Mouse (Mus musculus): ENCODE results near the gene Irx3. TPM values are rescaled to one million over a fixed set of nuclear protein-coding genes. Genes with fewer than 3 reads are reported as not detected.

Gene Irx3
- total RNA-seq, 2 experiments from 2014 or later = 0.46 to 3.4 TPM

- peak; percentile 45 for DNase-seq
Measured at GRCm38 (mm10) chr8:91801241-91801811, 541 bp downstream of the Irx3 start.

GRCm38 (mm10) chr8:91800523-91801240 lies 1.2 kb downstream of the Irx3 start:
- DNase-seq = no peak

DNA sequence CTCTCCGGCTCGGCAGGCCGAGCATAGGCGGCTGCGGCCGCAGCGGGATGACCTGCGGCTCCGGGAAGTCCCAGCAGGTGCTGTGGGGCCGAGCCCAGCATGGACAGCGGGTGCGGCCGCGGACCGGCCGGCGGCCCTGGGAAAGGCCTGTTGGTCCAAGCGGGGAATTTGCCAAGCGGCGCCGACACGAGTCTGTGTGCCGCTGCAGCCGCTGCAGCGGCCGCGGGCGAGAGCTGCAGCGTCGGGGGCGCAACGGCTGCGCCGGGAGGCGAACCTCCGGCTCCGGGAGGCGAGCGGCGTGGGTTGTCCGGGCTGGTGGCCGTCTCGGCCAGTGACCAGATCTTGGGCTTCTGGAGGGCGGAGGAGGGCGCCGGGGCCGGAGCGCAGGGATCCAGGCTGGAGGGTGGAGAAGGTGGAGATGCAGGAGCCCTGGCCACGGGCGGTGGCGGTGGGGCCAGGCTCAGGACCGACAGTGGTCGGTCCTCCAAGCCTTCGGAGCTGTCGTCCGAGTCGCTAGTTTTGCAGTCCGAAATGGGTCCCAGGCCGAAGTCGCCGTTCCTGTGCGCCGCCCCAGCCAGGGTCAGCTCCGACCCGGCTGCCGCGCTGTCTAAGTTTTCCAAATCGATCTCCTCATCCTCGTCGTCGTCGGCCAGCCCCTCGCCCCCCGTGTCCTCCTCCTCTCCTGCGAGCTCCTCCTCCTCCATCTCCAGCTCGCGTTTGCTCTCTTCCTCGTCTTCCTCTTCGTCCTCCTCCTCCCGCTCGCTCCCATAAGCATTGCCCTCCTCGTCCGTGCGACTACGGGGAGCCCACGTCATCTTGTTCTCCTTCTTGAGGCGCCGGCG lies 2.0 kb downstream of the Irx3 start:
- DNase-seq = peak; percentile 17

DNA sequence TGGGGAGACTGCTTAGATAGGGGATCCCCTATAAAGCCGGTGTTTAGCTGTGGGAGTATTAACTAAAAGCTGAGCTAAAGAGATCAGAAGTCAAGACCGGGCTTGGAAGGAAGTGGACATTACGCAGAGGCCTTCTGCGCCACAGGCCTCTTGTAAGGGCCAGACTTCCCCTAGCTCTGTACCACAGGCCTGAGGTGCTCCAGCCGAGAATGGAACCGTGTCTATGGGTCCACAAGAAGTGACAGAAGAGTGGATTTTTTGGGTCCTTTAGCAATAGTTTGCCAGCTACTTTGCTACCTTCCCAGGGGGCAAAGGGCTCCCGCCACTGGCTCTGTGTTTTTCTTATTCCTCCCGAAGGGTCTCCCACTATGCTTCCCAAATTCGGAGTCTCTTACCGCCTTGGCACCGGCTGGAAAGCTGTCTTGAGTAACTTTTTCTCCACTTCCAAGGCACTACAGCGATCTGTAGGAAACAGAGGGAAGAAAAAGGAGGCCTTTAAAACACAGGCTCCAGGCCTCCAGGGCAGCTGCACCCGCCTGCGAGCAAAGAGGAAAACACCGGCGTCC lies 2.8 kb downstream of the Irx3 start:
- no peak for DNase-seq

DNA sequence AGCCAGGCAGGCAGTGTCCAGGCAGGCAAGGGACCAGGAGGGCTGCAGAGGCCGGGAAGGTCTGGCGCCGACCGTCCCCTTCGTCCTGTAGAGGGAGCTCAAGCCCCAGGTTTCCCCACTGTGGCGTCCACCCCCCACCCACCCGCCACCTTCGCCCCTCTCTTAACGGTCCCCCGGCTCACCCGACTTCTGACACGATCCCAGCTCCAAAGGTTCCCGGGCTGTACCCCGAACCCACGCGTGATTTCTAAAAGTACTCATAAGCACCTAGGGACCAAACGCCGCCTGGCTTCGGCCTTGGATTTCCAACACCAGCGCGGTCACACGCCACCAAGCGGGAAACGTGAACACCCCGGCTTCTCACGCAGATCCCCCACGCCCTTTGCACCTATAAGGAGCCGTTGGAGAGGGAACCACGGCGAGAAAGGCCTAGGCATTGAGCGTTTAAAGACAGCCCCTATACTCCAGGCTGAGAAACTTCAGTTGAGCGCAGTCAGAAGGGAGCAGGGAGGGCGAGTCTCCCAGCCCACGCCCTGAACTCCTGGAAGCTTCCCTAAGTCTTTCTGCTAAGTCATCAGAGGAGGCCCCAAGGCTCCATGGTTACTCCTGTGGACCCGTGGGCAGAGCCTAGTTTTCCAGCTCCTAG lies 4.1 kb downstream of the Irx3 start:
- DNase-seq = peak; percentile 54

DNA sequence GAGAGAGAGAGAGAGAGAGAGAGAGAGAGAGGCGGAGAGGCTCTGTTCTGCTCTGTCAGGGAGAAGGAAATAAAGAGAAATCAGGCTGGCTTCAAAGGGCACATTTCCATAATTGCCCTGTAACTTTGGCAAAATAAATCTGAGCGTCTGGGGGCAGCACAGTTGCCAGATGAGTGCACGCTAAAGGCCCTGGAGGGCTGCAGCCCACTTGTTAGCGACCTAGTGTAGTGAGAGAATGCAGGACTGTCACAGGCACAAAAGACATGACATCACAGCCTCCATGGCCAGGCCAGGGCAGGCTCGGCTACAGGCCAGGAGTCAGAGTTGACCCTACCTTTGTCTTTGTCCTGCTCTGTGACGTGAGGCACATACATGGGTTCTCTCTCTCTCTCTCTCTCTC lies 8.0 kb downstream of the Irx3 start:
- DNase-seq = no peak

GRCm38 (mm10) chr8:91787194-91787895 lies 14.5 kb downstream of the Irx3 start:
- no peak for DNase-seq

- no peak for DNase-seq
Measured at GRCm38 (mm10) chr8:91782940-91783339, 18.9 kb downstream of the Irx3 start.

DNA sequence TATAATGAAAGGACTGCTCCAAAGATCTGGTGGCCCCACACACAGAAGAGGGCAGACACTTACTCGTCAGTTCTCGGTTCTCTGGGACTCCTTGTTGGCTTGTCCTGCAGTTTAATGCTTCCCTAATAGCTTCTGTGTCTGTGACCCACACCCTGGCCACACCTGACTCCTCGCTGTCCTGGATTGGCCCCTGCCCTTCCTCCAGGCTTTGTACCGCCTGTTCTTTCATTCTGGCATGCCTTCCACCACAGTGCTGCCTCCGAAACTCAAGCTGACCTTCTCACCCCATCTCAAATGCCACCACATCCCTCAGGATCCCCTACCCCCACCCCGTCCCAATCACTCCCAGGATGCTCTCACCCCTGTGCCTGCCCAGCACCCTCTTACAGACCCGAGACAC lies 19.7 kb downstream of the Irx3 start:
- DNase-seq = peak; percentile 22

DNA sequence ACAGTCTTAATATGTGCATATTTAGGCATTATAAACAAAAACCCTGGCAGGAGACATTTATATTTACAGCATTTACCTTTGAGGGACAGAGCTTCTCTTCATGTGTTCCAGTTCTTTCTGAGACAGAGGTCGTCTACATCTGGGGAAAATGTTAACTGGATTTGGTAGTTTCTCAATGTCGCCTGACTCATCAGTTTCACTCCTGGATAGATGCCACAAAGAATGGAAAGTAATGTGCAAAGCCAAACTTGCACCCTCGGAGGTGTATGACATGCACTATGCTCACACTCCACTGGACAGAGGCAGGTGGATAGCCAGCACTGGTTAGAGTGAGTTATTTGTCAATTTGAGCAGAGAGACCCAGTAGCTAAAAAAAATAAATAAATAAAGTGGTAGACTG lies 21.2 kb downstream of the Irx3 start:
- no peak for DNase-seq

DNA sequence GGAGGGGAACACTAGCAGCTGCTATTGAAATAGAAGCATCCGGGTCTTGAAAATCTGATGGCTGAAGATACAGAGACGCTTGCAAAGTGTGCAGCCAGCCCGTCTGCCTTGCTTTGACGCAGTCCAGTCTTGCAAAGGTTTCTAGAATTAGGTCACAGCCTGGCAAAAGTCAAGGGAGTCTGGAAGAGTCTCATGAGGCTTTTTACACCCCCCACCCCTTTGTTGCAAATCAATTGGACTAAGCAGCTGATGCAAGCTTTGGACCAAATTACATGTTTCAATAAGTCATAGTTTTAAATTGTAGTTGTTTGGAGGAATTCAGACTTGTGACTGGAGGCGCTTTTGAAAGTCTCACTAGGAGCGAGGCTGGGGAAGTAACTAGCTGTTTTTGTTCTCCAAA lies 33.0 kb downstream of the Irx3 start:
- DNase-seq = peak; percentile 19

DNA sequence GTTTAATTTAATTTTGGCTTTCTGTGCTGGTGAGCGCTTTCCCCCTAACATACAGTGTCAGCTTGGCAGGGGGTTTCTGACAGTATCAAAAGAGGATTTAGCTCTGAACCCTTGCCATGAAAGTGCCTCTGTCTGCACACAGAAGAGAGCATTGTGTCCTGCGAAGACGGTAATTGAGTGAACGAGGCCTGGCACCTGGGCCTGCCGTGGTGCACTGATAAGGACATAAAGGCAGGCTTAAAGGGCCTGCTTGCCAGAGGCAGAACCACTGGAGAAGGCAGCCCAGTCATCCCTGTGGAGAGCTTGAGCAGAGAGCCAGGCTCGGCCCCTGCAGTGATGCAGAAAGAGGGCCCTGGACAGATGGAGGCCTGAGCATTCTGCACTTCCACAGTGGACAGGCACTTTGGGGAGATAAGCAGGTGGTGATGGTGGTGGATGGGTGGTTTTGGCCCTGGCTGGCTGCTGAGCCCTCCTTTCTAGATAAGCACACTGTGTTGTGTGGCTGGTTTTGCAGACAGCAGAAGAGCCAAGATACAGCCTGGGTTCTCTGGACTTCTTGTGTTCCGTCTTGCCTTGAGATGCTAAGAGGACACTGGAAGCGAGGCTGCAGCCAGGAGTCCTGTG lies 36.3 kb downstream of the Irx3 start:
- DNase-seq = no peak

GRCm38 (mm10) chr8:91755566-91755965 lies 46.3 kb downstream of the Irx3 start:
- no peak for DNase-seq

- DNase-seq = no peak
Measured at GRCm38 (mm10) chr8:91755062-91755461, 46.8 kb downstream of the Irx3 start.

- DNase-seq = no peak
Measured at GRCm38 (mm10) chr8:91750794-91751125, 51.1 kb downstream of the Irx3 start.

DNA sequence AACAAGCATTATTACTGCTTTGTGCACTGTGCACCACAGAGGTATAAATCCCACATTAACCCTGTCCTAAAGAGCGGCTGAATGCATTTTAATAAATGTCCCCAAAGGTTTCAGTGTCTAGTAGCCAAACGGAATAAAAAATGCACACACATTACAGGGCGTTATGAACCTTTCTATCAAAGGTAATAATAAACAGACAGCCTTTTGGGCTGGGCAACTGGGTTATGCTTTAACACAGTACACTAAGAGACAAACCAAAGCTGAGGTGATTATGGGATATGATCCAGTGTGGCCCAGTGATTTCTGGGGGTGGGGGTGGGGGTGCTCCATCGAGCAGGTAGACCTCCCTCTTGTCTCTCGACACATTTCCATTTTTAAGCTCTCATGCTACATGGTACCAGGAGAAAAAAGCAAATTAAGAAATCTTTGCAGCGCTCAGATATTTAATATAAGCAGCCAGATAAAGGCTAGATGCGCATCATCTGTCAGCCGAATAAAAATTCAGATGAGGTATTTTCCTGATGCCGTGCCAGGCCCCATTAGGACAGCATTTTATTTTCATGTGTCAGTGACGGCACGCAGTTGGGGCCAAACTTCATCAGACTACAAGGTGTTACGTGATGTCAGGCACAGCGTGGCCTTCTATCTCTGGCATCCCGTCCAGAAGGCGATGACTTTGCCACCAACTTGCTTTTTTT lies 51.6 kb downstream of the Irx3 start:
- peak; percentile 7 for DNase-seq

DNA sequence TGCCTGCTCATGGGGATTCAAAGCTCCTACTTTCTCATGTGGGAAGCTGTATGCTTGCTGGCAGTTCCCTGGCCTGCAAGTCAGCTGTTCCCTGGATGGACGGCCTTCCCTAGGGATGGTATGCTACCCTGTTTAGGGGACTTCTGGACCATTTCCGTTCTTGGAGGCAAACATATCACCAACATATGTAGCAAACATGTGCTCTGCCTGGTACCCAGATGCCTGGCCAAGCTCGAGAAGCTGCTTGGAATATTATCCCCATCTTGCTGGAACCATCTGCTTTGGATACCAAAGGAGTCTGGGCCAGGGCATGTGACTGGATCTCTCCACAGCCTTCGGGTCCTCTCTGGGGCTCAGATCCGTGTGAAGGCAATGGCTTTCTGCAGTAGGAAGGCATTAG lies 52.5 kb downstream of the Irx3 start:
- DNase-seq = no peak

All from gastrocnemius, postnatal 25 days (tissue).